Mouse (Mus musculus): ENCODE results near the gene Islr. TPM values are rescaled to one million over a fixed set of nuclear protein-coding genes. Genes with fewer than 3 reads are reported as not detected.

Gene Islr
- polyA plus RNA-seq, 1 experiment, result 21.9 TPM

DNA sequence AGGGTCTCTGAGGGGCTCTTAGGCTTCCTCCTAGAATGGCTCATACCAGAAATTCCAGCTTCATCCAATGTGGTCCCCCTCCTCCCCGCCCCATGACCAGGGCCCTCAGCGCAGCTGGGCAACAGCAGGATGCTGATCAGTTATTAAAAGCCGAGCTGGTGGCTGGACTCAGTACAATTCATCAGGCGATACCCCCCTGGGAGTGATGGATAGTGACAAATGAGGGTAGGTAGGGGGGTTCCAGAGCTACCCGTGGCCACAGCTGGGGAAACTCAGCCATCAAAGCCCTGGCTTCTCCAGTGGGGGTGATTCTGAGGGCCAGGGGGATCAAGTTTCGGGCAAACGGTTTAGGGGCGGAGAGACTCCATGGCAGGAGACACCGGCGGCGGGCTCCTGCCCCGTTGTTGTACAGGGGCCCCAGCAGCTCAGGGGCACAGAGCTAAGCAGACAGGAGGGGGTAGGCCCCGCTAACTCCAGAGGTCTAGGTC lies 75.1 kb downstream of the Islr start:
- no peaks in the 10 kb centered on the region for H3K36me3 ChIP-seq (ENCODE audit: control insufficient read depth, insufficient read depth, low read length)
- WGBS, result 27% methylated on average over 13 of the region's 13 CpGs
- no peak for DNase-seq (ENCODE audit: low read depth in 1 of 2, low spot score in 2 of 2)
- H3K4me3 ChIP-seq (ENCODE audit: extremely low read depth, insufficient read depth, insufficient read length), result no peak overlapping the region
- H3K4me1 ChIP-seq (ENCODE audit: control insufficient read depth, insufficient read depth, insufficient read length), result no peaks in the 10 kb centered on the region
- no peak for TF ChIP-seq CTCF (IDR thresholded peaks at IDR 0.05; ENCODE audit: extremely low read depth, insufficient read depth, insufficient read length, insufficient replicate concordance)
- H3K27me3 ChIP-seq (ENCODE audit: control insufficient read depth, insufficient read depth, low read length), result no peaks in the 10 kb centered on the region; the same call in 1 of the 2 replicates
- no peak overlapping the region for H3K27ac ChIP-seq (ENCODE audit: insufficient read depth, low read length)

DNA sequence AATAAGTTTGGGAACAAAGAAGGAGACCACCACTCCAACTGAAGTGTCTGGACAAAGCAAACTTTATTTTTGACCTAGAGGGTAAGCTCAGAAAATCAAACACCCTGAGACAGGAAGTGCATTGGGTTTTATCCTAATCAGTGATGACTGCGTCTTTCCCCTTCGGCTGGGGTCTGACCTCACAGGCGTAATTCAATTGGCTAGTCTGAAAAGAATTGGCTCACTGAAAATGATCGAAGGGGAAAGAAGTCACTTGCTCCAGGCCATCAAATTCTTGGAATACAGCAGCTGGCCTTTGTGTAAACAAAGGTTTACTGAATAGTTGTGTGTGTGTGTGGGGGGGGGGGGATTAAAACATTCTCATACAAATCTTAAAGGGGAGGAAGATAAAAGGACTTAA lies 78.3 kb downstream of the Islr start:
- no peaks in the 10 kb centered on the region; the same call in 1 of the 2 replicates for H3K27me3 ChIP-seq (ENCODE audit: control insufficient read depth, insufficient read depth, low read length)

GRCm38 (mm10) chr9:58125085-58125484 lies 79.0 kb downstream of the Islr start:
- Histone ChIP-seq H3K36me3 (ENCODE audit: control insufficient read depth, insufficient read depth, low read length) (no peaks in the 10 kb centered on the region), H3K27ac (ENCODE audit: insufficient read depth, low read length) (no peak overlapping the region), H3K27me3 (ENCODE audit: control insufficient read depth, insufficient read depth, low read length) (no peaks in the 10 kb centered on the region; the same call in 1 of the 2 replicates), H3K4me1 (ENCODE audit: control insufficient read depth, insufficient read depth, insufficient read length) (no peaks in the 10 kb centered on the region), H3K4me3 (ENCODE audit: extremely low read depth, insufficient read depth, insufficient read length) (no peak overlapping the region)
- no peak for DNase-seq (ENCODE audit: low read depth in 1 of 2, low spot score in 2 of 2)
- WGBS, result 82% methylated on average over 3 of the region's 3 CpGs
- no peak for TF ChIP-seq CTCF (IDR thresholded peaks at IDR 0.05; ENCODE audit: extremely low read depth, insufficient read depth, insufficient read length, insufficient replicate concordance)
- TF ChIP-seq POLR2A (IDR thresholded peaks at IDR 0.05; ENCODE audit: low read depth, low read length), result no peak

More for the DNA sequence above, 78.3 kb downstream of the Islr start:
- H3K36me3 ChIP-seq (ENCODE audit: control insufficient read depth, insufficient read depth, low read length), result no peaks in the 10 kb centered on the region
- H3K4me1 ChIP-seq (ENCODE audit: control insufficient read depth, insufficient read depth, insufficient read length), result no peaks in the 10 kb centered on the region
- 66% methylated on average over 4 of the region's 4 CpGs for WGBS
- TF ChIP-seq CTCF (IDR thresholded peaks at IDR 0.05; ENCODE audit: extremely low read depth, insufficient read depth, insufficient read length, insufficient replicate concordance) (no peak), POLR2A (IDR thresholded peaks at IDR 0.05; ENCODE audit: low read depth, low read length) (no peak)
- H3K4me3 ChIP-seq (ENCODE audit: extremely low read depth, insufficient read depth, insufficient read length), result no peak overlapping the region
- H3K27ac ChIP-seq (ENCODE audit: insufficient read depth, low read length), result no peak overlapping the region
- DNase-seq (ENCODE audit: low read depth in 1 of 2, low spot score in 2 of 2), result no peak

DNA sequence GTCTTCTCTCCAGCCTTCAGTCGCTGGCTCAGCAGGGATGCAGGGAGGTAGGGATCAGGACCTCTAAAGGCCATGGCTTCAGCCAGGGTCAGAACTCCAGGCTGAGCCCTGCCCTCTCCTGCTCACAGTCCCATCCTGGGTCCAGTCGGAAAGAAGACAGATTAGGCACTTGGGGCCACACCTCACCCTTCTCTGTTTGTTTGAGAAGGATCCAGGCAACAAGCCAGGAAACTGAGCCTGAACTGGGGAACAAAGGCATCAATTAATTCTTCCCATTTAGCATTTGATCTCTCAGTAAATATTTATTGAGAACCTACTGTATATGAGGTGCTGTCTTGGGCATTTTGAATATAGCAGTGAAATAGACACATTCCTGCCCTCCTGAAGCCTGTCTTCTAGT lies 85.4 kb downstream of the Islr start, which contains the start of gene Ccdc33:
Ccdc33 (minus strand) TSS at position 153 of the 400 bp plus-strand sequence.
- no peak for TF ChIP-seq POLR2A (IDR thresholded peaks at IDR 0.05; ENCODE audit: low read depth, low read length)
- no peak for TF ChIP-seq CTCF (IDR thresholded peaks at IDR 0.05; ENCODE audit: extremely low read depth, insufficient read depth, insufficient read length, insufficient replicate concordance)
- no peak for DNase-seq (ENCODE audit: low read depth in 1 of 2, low spot score in 2 of 2)
- Histone ChIP-seq H3K27me3 (ENCODE audit: control insufficient read depth, insufficient read depth, low read length) (0 out of 2 replicates have a peak, but pooled peaks cover under 1% of the 10 kb centered on the region), H3K4me1 (ENCODE audit: control insufficient read depth, insufficient read depth, insufficient read length) (no peaks in the 10 kb centered on the region), H3K36me3 (ENCODE audit: control insufficient read depth, insufficient read depth, low read length) (no peaks in the 10 kb centered on the region), H3K4me3 (ENCODE audit: extremely low read depth, insufficient read depth, insufficient read length) (no peak within 1 kb of the TSS), H3K27ac (ENCODE audit: insufficient read depth, low read length) (no peak within 1 kb of the TSS)
- 72% methylated on average over 2 of the region's 2 CpGs for WGBS

DNA sequence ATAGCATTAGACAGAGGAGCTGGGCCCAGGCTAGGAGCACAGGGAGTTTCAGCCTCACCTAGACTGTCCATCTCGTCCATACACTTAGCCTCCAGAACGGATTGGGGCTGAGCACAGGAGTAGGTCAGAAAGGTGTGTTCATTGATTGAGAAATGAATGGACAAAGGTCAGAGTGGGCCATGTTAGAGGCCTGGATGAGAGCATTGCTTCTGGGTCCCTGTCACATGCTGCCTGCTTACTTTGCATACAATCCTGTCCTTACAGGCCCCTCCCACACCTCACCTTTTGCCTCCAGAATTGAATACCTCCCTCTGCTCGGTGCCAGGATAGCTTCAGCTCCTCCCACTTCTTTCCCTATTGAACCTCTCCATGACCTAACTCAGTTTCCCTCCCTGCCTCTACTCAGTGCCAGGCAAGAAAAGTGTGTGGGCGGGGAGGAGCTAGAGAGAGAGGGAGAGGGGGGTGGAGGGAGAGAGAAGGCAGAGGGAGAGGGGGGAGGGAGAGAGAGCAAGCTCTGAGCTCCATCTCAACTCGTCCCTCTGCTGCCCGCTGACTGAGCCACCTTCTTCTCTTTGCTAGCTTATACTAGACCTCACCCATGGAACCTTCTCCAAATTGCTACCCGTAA lies 88.0 kb downstream of the Islr start:
- DNase-seq (ENCODE audit: low read depth in 1 of 2, low spot score in 2 of 2), result no peak
- Histone ChIP-seq H3K36me3 (ENCODE audit: control insufficient read depth, insufficient read depth, low read length) (no peaks in the 10 kb centered on the region), H3K4me3 (ENCODE audit: extremely low read depth, insufficient read depth, insufficient read length) (no peak overlapping the region), H3K27me3 (ENCODE audit: control insufficient read depth, insufficient read depth, low read length) (peaks cover 5% of the 10 kb centered on the region; the same call in 1 of the 2 replicates), H3K27ac (ENCODE audit: insufficient read depth, low read length) (no peak overlapping the region), H3K4me1 (ENCODE audit: control insufficient read depth, insufficient read depth, insufficient read length) (no peaks in the 10 kb centered on the region)
- TF ChIP-seq CTCF (IDR thresholded peaks at IDR 0.05; ENCODE audit: extremely low read depth, insufficient read depth, insufficient read length, insufficient replicate concordance), result no peak
- TF ChIP-seq POLR2A (IDR thresholded peaks at IDR 0.05; ENCODE audit: low read depth, low read length), result no peak
- 61% methylated on average over 7 of the region's 7 CpGs for WGBS

GRCm38 (mm10) chr9:58115297-58115925 lies 88.7 kb downstream of the Islr start:
- TF ChIP-seq POLR2A (IDR thresholded peaks at IDR 0.05; ENCODE audit: low read depth, low read length) (no peak), CTCF (IDR thresholded peaks at IDR 0.05; ENCODE audit: extremely low read depth, insufficient read depth, insufficient read length, insufficient replicate concordance) (no peak)
- H3K27me3 ChIP-seq (ENCODE audit: control insufficient read depth, insufficient read depth, low read length), result peaks cover 5% of the 10 kb centered on the region; the same call in 1 of the 2 replicates

GRCm38 (mm10) chr9:58114019-58114418 lies 90.1 kb downstream of the Islr start:
- DNase-seq (ENCODE audit: low read depth in 1 of 2, low spot score in 2 of 2), result no peak
- no peak overlapping the region for H3K27ac ChIP-seq (ENCODE audit: insufficient read depth, low read length)
- WGBS, result 6% methylated on average over 9 of the region's 9 CpGs
- TF ChIP-seq POLR2A (IDR thresholded peaks at IDR 0.05; ENCODE audit: low read depth, low read length) (no peak), CTCF (IDR thresholded peaks at IDR 0.05; ENCODE audit: extremely low read depth, insufficient read depth, insufficient read length, insufficient replicate concordance) (no peak)
- H3K27me3 ChIP-seq (ENCODE audit: control insufficient read depth, insufficient read depth, low read length), result peaks cover 5% of the 10 kb centered on the region; the same call in 1 of the 2 replicates
- H3K4me1 ChIP-seq (ENCODE audit: control insufficient read depth, insufficient read depth, insufficient read length), result no peaks in the 10 kb centered on the region
- H3K36me3 ChIP-seq (ENCODE audit: control insufficient read depth, insufficient read depth, low read length), result no peaks in the 10 kb centered on the region
- no peak overlapping the region for H3K4me3 ChIP-seq (ENCODE audit: extremely low read depth, insufficient read depth, insufficient read length)

More at GRCm38 (mm10) chr9:58115297-58115925, 88.7 kb downstream of the Islr start:
- Histone ChIP-seq H3K4me3 (ENCODE audit: extremely low read depth, insufficient read depth, insufficient read length) (no peak overlapping the region), H3K27ac (ENCODE audit: insufficient read depth, low read length) (no peak overlapping the region), H3K36me3 (ENCODE audit: control insufficient read depth, insufficient read depth, low read length) (no peaks in the 10 kb centered on the region), H3K4me1 (ENCODE audit: control insufficient read depth, insufficient read depth, insufficient read length) (no peaks in the 10 kb centered on the region)
- WGBS, result 72% methylated on average over 7 of the region's 7 CpGs
- DNase-seq (ENCODE audit: low read depth in 1 of 2, low spot score in 2 of 2), result no peak
